Mouse (Mus musculus) E14TG2a.4 (cell line): ENCODE measurements at regions not wholly inside any gene's neighbourhood (a gene's known extent, or its start where the extent isn't known, plus 50 kb on each side); places are given as distances from the start of the nearest gene placed in this dataset.

Experiments used
- CTCF ChIP-seq: conservative IDR thresholded peaks from 2 replicates; pipeline ENCODE4 v1.5.1; 2014; ENCODE audit warnings: low read length
- POU5F1 ChIP-seq: IDR thresholded peaks from 2 replicates; pipeline ENCODE4 v1.6.1; 2014; ENCODE audit warnings: low read length, borderline replicate concordance

GRCm38 (mm10) chr12:106308956-106309610 lies 299.1 kb downstream of the Vrk1 start:
- TF ChIP-seq CTCF (no peak), POU5F1 (no peak)
